Mouse (Mus musculus) brain, embryonic 14.5 days (tissue): ENCODE data around the gene Ccdc182.

Experiments
- CTCF ChIP-seq: fragments of 200-500 bp; IDR thresholded peaks from 2 replicates; pipeline ENCODE4 v1.5.1; 2012; ENCODE audit warnings: inconsistent platforms, mild to moderate bottlenecking, moderate library complexity, borderline replicate concordance; ENCODE audit not compliant: insufficient read depth, insufficient read length; ENCODE audit errors: extremely low read depth
- POLR2A ChIP-seq: fragments of 200-500 bp; IDR thresholded peaks from 2 replicates; pipeline ENCODE4 v1.6.1; 2012; ENCODE audit warnings: mild to moderate bottlenecking, inconsistent platforms, borderline replicate concordance; ENCODE audit not compliant: poor library complexity, insufficient read depth, insufficient read length, severe bottlenecking; ENCODE audit errors: extremely low read depth

DNA sequence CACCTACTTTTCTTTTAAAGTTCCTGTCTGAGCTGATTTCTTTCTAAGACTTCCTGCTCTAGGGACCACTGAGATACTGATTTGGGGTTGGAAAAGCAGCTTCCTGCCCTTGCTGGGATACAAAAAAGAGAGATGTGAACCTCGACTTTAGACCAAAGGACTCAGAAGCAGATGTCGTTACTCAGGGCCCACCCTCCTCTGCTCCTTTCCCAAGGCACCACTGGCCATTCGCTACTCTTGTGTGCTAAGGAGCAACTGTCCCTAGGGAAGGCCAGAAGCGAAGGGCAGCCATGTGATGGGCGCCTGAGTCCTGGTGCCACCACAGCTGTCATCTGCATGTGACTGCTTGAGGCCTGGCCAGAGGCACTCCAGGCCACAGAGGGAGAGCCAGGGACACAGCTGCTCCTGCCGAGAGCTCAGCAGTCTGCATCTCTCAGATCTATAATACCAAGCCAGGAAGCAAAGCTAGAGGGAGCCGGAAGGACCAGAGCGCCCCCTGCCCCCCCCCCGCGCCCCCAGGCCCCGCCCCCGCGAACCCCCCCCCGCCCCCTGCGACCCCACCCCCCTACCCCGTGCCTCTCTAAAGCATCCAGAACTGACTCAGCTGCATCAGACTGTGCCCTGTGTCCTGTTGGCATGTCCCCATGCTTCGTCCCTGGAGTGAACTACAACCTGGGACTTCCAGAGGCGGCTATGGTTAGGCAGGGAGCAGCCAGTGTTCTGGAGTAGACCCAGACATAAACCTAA is 40.9 kb upstream of the Ccdc182 start:
- TF ChIP-seq CTCF (no peak), POLR2A (no peak)
